Mouse (Mus musculus): Measurements from ENCODE around the gene Ankrd33b.

GRCm38 (mm10) chr15:31247035-31247434, 120.5 kb downstream of the Ankrd33b start:
- TF ChIP-seq CTCF (IDR thresholded peaks at IDR 0.05; ENCODE audit: low read depth, low read length) (no peak), TAL1 (conservative IDR thresholded peaks at IDR 0.05; ENCODE audit: low read depth, low read length) (no peak), GATA1 (IDR thresholded peaks at IDR 0.05; ENCODE audit: borderline replicate concordance, low read length) (no peak)
